Mouse (Mus musculus): ENCODE data around the gene Kcna2. TPM values are rescaled to one million over a fixed set of nuclear protein-coding genes. Genes with fewer than 3 reads are reported as not detected.

Gene Kcna2
- 0.53 TPM for polyA plus RNA-seq (2014; fragmentation: Illumina TruSeq; extraction: RNeasy Lipid Tissue Mini Kit (QIAGEN cat#74804); ENCODE audit: low read depth, low replicate concordance)

GRCm38 (mm10) chr3:107100811-107101455, at the start of gene Kcna2:
TSS of gene Kcna2 (plus strand) at chr3:107101146.

Other genes starting within 250 kb of the Kcna2 start
- 0.21 TPM for gene Kcna3, start 65.0 kb upstream of the Kcna2 start, polyA plus RNA-seq (2014; fragmentation: Illumina TruSeq; extraction: RNeasy Lipid Tissue Mini Kit (QIAGEN cat#74804); ENCODE audit: low read depth, low replicate concordance)
- gene Kcna10, start 81.9 kb downstream of the Kcna2 start, polyA plus RNA-seq (2014; fragmentation: Illumina TruSeq; extraction: RNeasy Lipid Tissue Mini Kit (QIAGEN cat#74804); ENCODE audit: low read depth, low replicate concordance) = not detected
- gene Cym, start 120.6 kb downstream of the Kcna2 start, polyA plus RNA-seq (2014; fragmentation: Illumina TruSeq; extraction: RNeasy Lipid Tissue Mini Kit (QIAGEN cat#74804); ENCODE audit: low read depth, low replicate concordance) = 0.34 TPM
- gene A630076J17Rik, start 129.5 kb downstream of the Kcna2 start, polyA plus RNA-seq (2014; fragmentation: Illumina TruSeq; extraction: RNeasy Lipid Tissue Mini Kit (QIAGEN cat#74804); ENCODE audit: low read depth, low replicate concordance) = not detected
- gene Prok1, start 138.6 kb downstream of the Kcna2 start, polyA plus RNA-seq (2014; fragmentation: Illumina TruSeq; extraction: RNeasy Lipid Tissue Mini Kit (QIAGEN cat#74804); ENCODE audit: low read depth, low replicate concordance) = not detected
- gene Lamtor5, start 177.7 kb downstream of the Kcna2 start, polyA plus RNA-seq (2014; fragmentation: Illumina TruSeq; extraction: RNeasy Lipid Tissue Mini Kit (QIAGEN cat#74804); ENCODE audit: low read depth, low replicate concordance) = 112 TPM
- gene Slc16a4, start 190.1 kb downstream of the Kcna2 start, polyA plus RNA-seq (2014; fragmentation: Illumina TruSeq; extraction: RNeasy Lipid Tissue Mini Kit (QIAGEN cat#74804); ENCODE audit: low read depth, low replicate concordance) = 5.4 TPM
- 4.8 TPM for gene Rbm15, start 232.5 kb downstream of the Kcna2 start, polyA plus RNA-seq (2014; fragmentation: Illumina TruSeq; extraction: RNeasy Lipid Tissue Mini Kit (QIAGEN cat#74804); ENCODE audit: low read depth, low replicate concordance)